13 mouse cellular contexts compared by ENCODE assay signal in genomic region chr4:59314939-59315552, GRCm38 (mm10).
DNase-seq lines count a peak whose midpoint lies in the region; ATAC-seq and TF ChIP-seq lines count a peak whose summit lies in the region.
"Had no signal": no experiment of that assay in that cellular context is flagged by ENCODE, and none has a peak within 500 bp of the region (broad histone marks: within the 10 kb centered on the region; RNA-seq: fewer than 3 reads in every experiment).

No protein-coding gene starts in this region.

- no peaks in the 10 kb centered on the region for H3K9me3 ChIP-seq in forebrain, embryonic 11.5 days (ENCODE audit: control insufficient read depth, low read length)
- H3K9me3 ChIP-seq in forebrain, embryonic 13.5 days (replicated peaks) = no peaks in the 10 kb centered on the region
- no peaks in the 10 kb centered on the region for H3K9me3 ChIP-seq in intestine, embryonic 15.5 days
- H3K9me3 ChIP-seq in intestine, postnatal 0 days (ENCODE audit: control insufficient read depth) = no peaks in the 10 kb centered on the region
- H3K9me3 ChIP-seq in intestine, embryonic 16.5 days (ENCODE audit: control insufficient read depth, low read length) = no peaks in the 10 kb centered on the region
- H3K9me3 ChIP-seq: liver, embryonic 13.5 days had no signal

- ATAC-seq in forebrain, embryonic 11.5 days (replicated peaks; ENCODE audit: low FRiP score) = no peak
- no peak for ATAC-seq in forebrain, embryonic 13.5 days
- no peak for ATAC-seq in intestine, embryonic 15.5 days
- ATAC-seq in intestine, postnatal 0 days = no peak
- ATAC-seq in intestine, embryonic 16.5 days = no peak

- H3K4me3 ChIP-seq in forebrain, embryonic 11.5 days (ENCODE audit: low read depth, low read length) = no peak overlapping the region
- H3K4me3 ChIP-seq in forebrain, embryonic 13.5 days = no peak overlapping the region
- no peak overlapping the region for H3K4me3 ChIP-seq in intestine, embryonic 15.5 days (replicated peaks)
- H3K4me3 ChIP-seq in intestine, postnatal 0 days (ENCODE audit: low read depth, low read length) = no peak overlapping the region
- H3K4me3 ChIP-seq in intestine, embryonic 16.5 days (ENCODE audit: low read length) = no peak overlapping the region
- H3K4me3 ChIP-seq: liver, embryonic 13.5 days had no signal

- no peaks in the 10 kb centered on the region for H3K36me3 ChIP-seq in forebrain, embryonic 11.5 days (ENCODE audit: control insufficient read depth, insufficient read depth, low read length)
- H3K36me3 ChIP-seq in forebrain, embryonic 13.5 days (ENCODE audit: poor library complexity, severe bottlenecking) = no peaks in the 10 kb centered on the region
- H3K36me3 ChIP-seq in intestine, embryonic 15.5 days = no peaks in the 10 kb centered on the region
- no peaks in the 10 kb centered on the region for H3K36me3 ChIP-seq in intestine, postnatal 0 days (ENCODE audit: control insufficient read depth, insufficient read depth)
- no peaks in the 10 kb centered on the region for H3K36me3 ChIP-seq in intestine, embryonic 16.5 days (ENCODE audit: control insufficient read depth, insufficient read depth, low read length)

- H3K27ac ChIP-seq in forebrain, embryonic 11.5 days (ENCODE audit: low read depth, low read length) = no peak overlapping the region
- H3K27ac ChIP-seq in forebrain, embryonic 13.5 days = no peak overlapping the region
- H3K27ac ChIP-seq in intestine, embryonic 15.5 days = peak overlapping the region; percentile 49; the same call in 1 of the 2 replicates
- no peak overlapping the region for H3K27ac ChIP-seq in intestine, postnatal 0 days (ENCODE audit: low read depth, low read length)
- H3K27ac ChIP-seq in intestine, embryonic 16.5 days (ENCODE audit: low read length) = peak overlapping the region; percentile 61; the same call in 1 of the 2 replicates
- H3K27ac ChIP-seq: liver, embryonic 13.5 days had no signal

- peak; percentile 15 for DNase-seq in forebrain, embryonic 11.5 days (ENCODE audit: low spot score)
- DNase-seq in 3T3-L1 (ENCODE audit: low read depth, low spot score) = peak; percentile 94
- no peak for DNase-seq in frontal cortex, postnatal 36 days (ENCODE audit: low spot score in 2 of 2)
- no peak for DNase-seq in urinary bladder, postnatal 36 days (ENCODE audit: low spot score in 2 of 2)
- DNase-seq: adrenal gland, postnatal 14 days; B cell, adult 2 months; layer of hippocampus, adult 9-11 months; liver, embryonic 13.5 days; right cerebral cortex, postnatal 4 days had no signal

- H3K4me2 ChIP-seq in forebrain, embryonic 11.5 days (ENCODE audit: low read depth, low read length, severe bottlenecking) = no peak overlapping the region
- no peak overlapping the region for H3K4me2 ChIP-seq in forebrain, embryonic 13.5 days
- H3K4me2 ChIP-seq in intestine, embryonic 15.5 days (replicated peaks) = no peak overlapping the region
- no peak overlapping the region for H3K4me2 ChIP-seq in intestine, postnatal 0 days (replicated peaks; ENCODE audit: low read depth)
- H3K4me2 ChIP-seq in intestine, embryonic 16.5 days (ENCODE audit: low read depth, low read length) = no peak overlapping the region
- H3K4me2 ChIP-seq: liver, embryonic 13.5 days had no signal

- H3K4me1 ChIP-seq in forebrain, embryonic 11.5 days (replicated peaks; ENCODE audit: control insufficient read depth, insufficient read depth, low read length) = no peaks in the 10 kb centered on the region
- no peaks in the 10 kb centered on the region for H3K4me1 ChIP-seq in forebrain, embryonic 13.5 days
- H3K4me1 ChIP-seq in intestine, embryonic 15.5 days (replicated peaks) = peaks cover 17% of the 10 kb centered on the region
- H3K4me1 ChIP-seq in intestine, postnatal 0 days (replicated peaks; ENCODE audit: control insufficient read depth, insufficient read depth, low read length) = peaks cover 3% of the 10 kb centered on the region; the same call in 1 of the 2 replicates
- peaks cover 7% of the 10 kb centered on the region for H3K4me1 ChIP-seq in intestine, embryonic 16.5 days (ENCODE audit: control insufficient read depth, insufficient read depth, low read length)

- 76% methylated on average over 3 of the region's 3 CpGs for WGBS in forebrain, embryonic 11.5 days
- 79% methylated on average over 3 of the region's 3 CpGs for WGBS in forebrain, embryonic 13.5 days
- WGBS in intestine, embryonic 15.5 days = 47% methylated on average over 3 of the region's 3 CpGs
- 71% methylated on average over 3 of the region's 3 CpGs for WGBS in intestine, postnatal 0 days
- WGBS in intestine, embryonic 16.5 days = 55% methylated on average over 3 of the region's 3 CpGs

- H3K9ac ChIP-seq in forebrain, embryonic 11.5 days (ENCODE audit: low read length) = no peak overlapping the region
- H3K9ac ChIP-seq in forebrain, embryonic 13.5 days = no peak overlapping the region
- H3K9ac ChIP-seq in intestine, embryonic 15.5 days = no peak overlapping the region
- H3K9ac ChIP-seq in intestine, postnatal 0 days (ENCODE audit: low read depth, low read length) = no peak overlapping the region
- no peak overlapping the region for H3K9ac ChIP-seq in intestine, embryonic 16.5 days (ENCODE audit: low read depth, low read length)
- H3K9ac ChIP-seq: liver, embryonic 13.5 days had no signal

- H3K27me3 ChIP-seq in forebrain, embryonic 11.5 days (ENCODE audit: control insufficient read depth, insufficient read depth, low read length) = no peaks in the 10 kb centered on the region
- no peaks in the 10 kb centered on the region for H3K27me3 ChIP-seq in forebrain, embryonic 13.5 days
- H3K27me3 ChIP-seq in intestine, embryonic 15.5 days (replicated peaks) = no peaks in the 10 kb centered on the region
- H3K27me3 ChIP-seq in intestine, postnatal 0 days (replicated peaks; ENCODE audit: control insufficient read depth, insufficient read depth, low read length) = no peaks in the 10 kb centered on the region
- H3K27me3 ChIP-seq in intestine, embryonic 16.5 days (replicated peaks; ENCODE audit: control insufficient read depth, insufficient read depth, low read length) = no peaks in the 10 kb centered on the region
- H3K27me3 ChIP-seq: liver, embryonic 13.5 days had no signal

- no peak for TF ChIP-seq CTCF in intestine, postnatal 0 days (IDR thresholded peaks at IDR 0.05; ENCODE audit: low read depth)

Comparison
In these comparisons a context has a peak if more than half of its experiments do, and no peak if none do; other contexts are left out.
1. H3K27ac ChIP-seq: peak in intestine, embryonic 15.5 days (single experiment) and intestine, embryonic 16.5 days (single experiment); none in forebrain, embryonic 11.5 days (single experiment), forebrain, embryonic 13.5 days (single experiment) and intestine, postnatal 0 days (single experiment).
2. DNase-seq: peak in forebrain, embryonic 11.5 days (single experiment) and 3T3-L1 (single experiment); none in frontal cortex, postnatal 36 days (0 of 2) and urinary bladder, postnatal 36 days (0 of 2).